Mouse (Mus musculus) stomach, postnatal 0 days (tissue): ENCODE results near the gene Ralgapb.

Experiments
- CTCF ChIP-seq: IDR thresholded peaks from 2 replicates; pipeline ENCODE4 v1.5.1; 2016; ENCODE audit warnings: antibody characterized with exemption, low read depth, mild to moderate bottlenecking, moderate library complexity
- EP300 ChIP-seq: optimal IDR thresholded peaks from 2 replicates; pipeline ENCODE3; 2016; ENCODE audit warnings: antibody characterized with exemption

GRCm38 (mm10) chr2:158408997-158409594 lies 552 bp upstream of the Ralgapb start:
- TF ChIP-seq CTCF (no peak), EP300 (no peak)
